Mouse (Mus musculus) ES-E14 (cell line): ENCODE measurements around the gene Osbpl11. TPM values are rescaled to one million over a fixed set of nuclear protein-coding genes. Genes with fewer than 3 reads are reported as not detected.

Experiments used
- DNase-seq: peaks from one replicate; pipeline ENCODE4 v3.0.0-alpha.2; 2013; ENCODE audit warnings: low read depth, low spot score
- H3K27ac ChIP-seq: 2 replicates; pipeline ENCODE4 v1.5.1; 2012; ENCODE audit warnings: low read depth, mild to moderate bottlenecking, low read length, moderate library complexity, mixed read lengths; ENCODE audit not compliant: poor library complexity, insufficient read depth, severe bottlenecking
- H3K36me3 ChIP-seq: 2 replicates; pipeline ENCODE4 v1.6.1; 2012; ENCODE audit warnings: mild to moderate bottlenecking, low read length, moderate library complexity, mixed read lengths; ENCODE audit not compliant: control insufficient read depth, poor library complexity, insufficient read depth, severe bottlenecking
- H3K4me1 ChIP-seq, 2 experiments: fragments of 150-350 bp in 1 of 2; sonication (generic) in 1 of 2; 2 replicates each; pipeline ENCODE4 v1.6.1; 2012; ENCODE audit warnings: low read length in 2 of 2, mild to moderate bottlenecking in 1 of 2, mixed read lengths in 1 of 2; ENCODE audit not compliant: control insufficient read depth in 2 of 2, insufficient read depth in 2 of 2, poor library complexity in 1 of 2
- H3K4me3 ChIP-seq, 2 experiments: fragments of 150-350 bp in 1 of 2; sonication (generic) in 1 of 2; 2 replicates each; pipeline ENCODE4 v1.5.1; 2012; ENCODE audit warnings: low read length in 2 of 2, low read depth in 1 of 2, mild to moderate bottlenecking in 1 of 2, mixed read lengths in 1 of 2; ENCODE audit not compliant: insufficient read depth in 1 of 2, poor library complexity in 1 of 2, severe bottlenecking in 1 of 2
- H3K9ac ChIP-seq: 2 replicates; pipeline ENCODE4 v1.6.1; 2012; ENCODE audit warnings: low read depth, mild to moderate bottlenecking, low read length, mixed read lengths; ENCODE audit not compliant: poor library complexity, insufficient read depth, severe bottlenecking
- H3K9me3 ChIP-seq: fragments of 150-350 bp; sonication (generic); 2 replicates; pipeline ENCODE4 v1.6.1; 2012; ENCODE audit warnings: low read depth, mild to moderate bottlenecking, low read length; ENCODE audit not compliant: control insufficient read depth, insufficient read depth
- CHD2 ChIP-seq: IDR thresholded peaks from 2 replicates; pipeline ENCODE4 v1.6.1; 2014; ENCODE audit warnings: mild to moderate bottlenecking, low read depth, low read length, inconsistent platforms
- HCFC1 ChIP-seq: IDR thresholded peaks from 2 replicates; pipeline ENCODE4 v1.6.1; 2012; ENCODE audit warnings: low read length, inconsistent platforms, borderline replicate concordance; ENCODE audit not compliant: insufficient read depth
- MAFK ChIP-seq: IDR thresholded peaks from 2 replicates; pipeline ENCODE4 v1.6.1; 2014; ENCODE audit warnings: mild to moderate bottlenecking, low read depth, low read length, inconsistent platforms; ENCODE audit not compliant: insufficient read depth
- ZC3H11A ChIP-seq: IDR thresholded peaks from 2 replicates; pipeline ENCODE4 v1.6.1; 2012; ENCODE audit warnings: low read depth, mild to moderate bottlenecking, inconsistent platforms, low read length, borderline replicate concordance
- ZNF384 ChIP-seq: IDR thresholded peaks from 2 replicates; pipeline ENCODE4 v1.6.1; 2012; ENCODE audit warnings: low read depth, low read length, inconsistent platforms
- in situ Hi-C, 2 experiments: fragments of 600-800 bp; cut with MboI; formaldehyde crosslinking; loops; one replicate each; pipeline ENCODE4 v1.15.1; 2025; ENCODE audit warnings: low sequenced_read_pairs in 2 of 2, inconsistent platforms in 1 of 2; ENCODE audit not compliant: unreplicated experiment in 2 of 2
- total RNA-seq: library from RNA; depleted of rRNA; stranded (reverse); fragments of 300-350 nt; gene quantifications from 2 replicates; pipeline ENCODE4 v1.2.3, GENCODE M21; 2012

The Osbpl11 gene
- total RNA-seq, 1 experiment, result 15.6 TPM

- Histone ChIP-seq H3K36me3 (no peaks in the 10 kb centered on the region), H3K4me3 (no peak overlapping the region), H3K9ac (no peak overlapping the region), H3K9me3 (no peaks in the 10 kb centered on the region), H3K4me1 (peaks cover 2 to 4% of the 10 kb centered on the region in 2 experiments; a peak in 2 of 4 replicates), H3K27ac (no peak overlapping the region)
- DNase-seq, result no peak
- TF ChIP-seq ZC3H11A, result no peak
- TF ChIP-seq ZNF384, result no peak
- no peak for TF ChIP-seq HCFC1
- no peak for TF ChIP-seq CHD2
- no peak for TF ChIP-seq MAFK
- in situ Hi-C loops, result no loop called here
Observed at GRCm38 (mm10) chr16:33188076-33188475, 3.2 kb downstream of the Osbpl11 start.

- Histone ChIP-seq H3K4me1 (peaks cover 2 to 4% of the 10 kb centered on the region in 2 experiments; a peak in 2 of 4 replicates), H3K9ac (no peak overlapping the region), H3K27ac (no peak overlapping the region), H3K9me3 (no peaks in the 10 kb centered on the region), H3K4me3 (no peak overlapping the region), H3K36me3 (no peaks in the 10 kb centered on the region; the same call in 1 of the 2 replicates)
- DNase-seq, result no peak
- in situ Hi-C loops, result no loop called here
- no peak for TF ChIP-seq ZC3H11A
- TF ChIP-seq HCFC1, result no peak
- no peak for TF ChIP-seq CHD2
- no peak for TF ChIP-seq MAFK
- no peak for TF ChIP-seq ZNF384
Observed at GRCm38 (mm10) chr16:33191671-33192091, 6.8 kb downstream of the Osbpl11 start.

- Histone ChIP-seq H3K27ac (no peak overlapping the region), H3K36me3 (no peaks in the 10 kb centered on the region; the same call in 1 of the 2 replicates), H3K4me3 (no peak overlapping the region), H3K9ac (no peak overlapping the region), H3K4me1 (peaks cover 0 to 2% of the 10 kb centered on the region in 2 experiments; a peak in 2 of 4 replicates), H3K9me3 (no peaks in the 10 kb centered on the region)
- TF ChIP-seq CHD2, result no peak
- no peak for TF ChIP-seq ZNF384
- no peak for TF ChIP-seq MAFK
- no peak for TF ChIP-seq ZC3H11A
- TF ChIP-seq HCFC1, result no peak
- in situ Hi-C loops, result no loop called here
- no peak for DNase-seq
Observed at GRCm38 (mm10) chr16:33192280-33192679, 7.4 kb downstream of the Osbpl11 start.

- H3K4me3 ChIP-seq, result no peak overlapping the region
- TF ChIP-seq ZC3H11A (no peak; the same call in 1 of the 2 replicates), CHD2 (no peak), MAFK (no peak), ZNF384 (no peak), HCFC1 (no peak)
- no peak for DNase-seq
- H3K27ac ChIP-seq, result no peak overlapping the region
- no peaks in the 10 kb centered on the region; the same call in 1 of the 2 replicates for H3K36me3 ChIP-seq
- peaks cover 0 to 2% of the 10 kb centered on the region in 2 experiments; a peak in 2 of 4 replicates for H3K4me1 ChIP-seq
- H3K9ac ChIP-seq, result no peak overlapping the region
- in situ Hi-C loops, result no loop called here
- H3K9me3 ChIP-seq, result no peaks in the 10 kb centered on the region
Observed at GRCm38 (mm10) chr16:33193649-33194048, 8.8 kb downstream of the Osbpl11 start.
